Mouse (Mus musculus) inflammation-experienced regulatory T-cells, adult 6 months (primary cell): ENCODE measurements around the gene Col4a5. TPM values are rescaled to one million over a fixed set of nuclear protein-coding genes. Genes with fewer than 3 reads are reported as not detected.

ENCODE experiments used
- ATAC-seq: one replicate; pipeline ENCODE4 v1.8.0; 2017
- polyA plus RNA-seq, 3 experiments: library from polyadenylated mRNA; unstranded; fragments of 100-300 nt; shearing (Covaris generic); gene quantifications; one replicate each; pipeline ENCODE4 v1.2.1; 2017

Col4a5 gene
- polyA plus RNA-seq = not detected

GRCm38 (mm10) chrX:141475110-141475509 is at the start of gene Col4a5:
Col4a5 (plus strand) TSS chrX:141475385.
- no peak for ATAC-seq

- ATAC-seq = no peak
These were observed 38.4 kb upstream of the Col4a5 start for GRCm38 (mm10) chrX:141436780-141437179.

GRCm38 (mm10) chrX:141439423-141439822 is 35.8 kb upstream of the Col4a5 start:
- no peak for ATAC-seq

GRCm38 (mm10) chrX:141447936-141448335 is 27.2 kb upstream of the Col4a5 start:
- ATAC-seq = no peak

GRCm38 (mm10) chrX:141473470-141474302 is 1.5 kb upstream of the Col4a5 start, which contains the start of gene Col4a6:
Col4a6 (minus strand) TSS chrX:141474076.
- no peak for ATAC-seq

- no peak for ATAC-seq
These were observed 562 bp downstream of the Col4a5 start for GRCm38 (mm10) chrX:141475566-141476327.

GRCm38 (mm10) chrX:141494545-141494944 is 19.4 kb downstream of the Col4a5 start:
- ATAC-seq = no peak

GRCm38 (mm10) chrX:141503125-141503524 is 27.9 kb downstream of the Col4a5 start:
- no peak for ATAC-seq

GRCm38 (mm10) chrX:141533447-141533846 is 58.3 kb downstream of the Col4a5 start:
- no peak for ATAC-seq

GRCm38 (mm10) chrX:141547471-141547870 is 72.3 kb downstream of the Col4a5 start:
- ATAC-seq = no peak

- no peak for ATAC-seq
These were observed 115.1 kb downstream of the Col4a5 start for GRCm38 (mm10) chrX:141590242-141590641.

- ATAC-seq = no peak
These were observed 246.5 kb downstream of the Col4a5 start for GRCm38 (mm10) chrX:141721725-141722124.

- ATAC-seq = no peak
These were observed 248.8 kb downstream of the Col4a5 start for GRCm38 (mm10) chrX:141723936-141724335.

GRCm38 (mm10) chrX:141724391-141724891 is 249.3 kb downstream of the Col4a5 start:
- ATAC-seq = no peak

- no peak for ATAC-seq
These were observed 250.0 kb downstream of the Col4a5 start, which contains the start of gene Irs4 for GRCm38 (mm10) chrX:141724937-141725918. Irs4 (minus strand) TSS chrX:141725263.

GRCm38 (mm10) chrX:141729570-141729969 is 254.4 kb downstream of the Col4a5 start:
- no peak for ATAC-seq

Other genes starting within 250 kb of the Col4a5 start
- not detected for gene Col4a6, start 1.3 kb upstream of the Col4a5 start, polyA plus RNA-seq
- not detected for gene Irs4, start 249.9 kb downstream of the Col4a5 start, polyA plus RNA-seq